Mouse (Mus musculus): Measurements from ENCODE around the gene Vipr1.
A peak's percentile ranks its signal among the peaks of the same experiment; 100 is the strongest.

Vipr1 gene

DNA sequence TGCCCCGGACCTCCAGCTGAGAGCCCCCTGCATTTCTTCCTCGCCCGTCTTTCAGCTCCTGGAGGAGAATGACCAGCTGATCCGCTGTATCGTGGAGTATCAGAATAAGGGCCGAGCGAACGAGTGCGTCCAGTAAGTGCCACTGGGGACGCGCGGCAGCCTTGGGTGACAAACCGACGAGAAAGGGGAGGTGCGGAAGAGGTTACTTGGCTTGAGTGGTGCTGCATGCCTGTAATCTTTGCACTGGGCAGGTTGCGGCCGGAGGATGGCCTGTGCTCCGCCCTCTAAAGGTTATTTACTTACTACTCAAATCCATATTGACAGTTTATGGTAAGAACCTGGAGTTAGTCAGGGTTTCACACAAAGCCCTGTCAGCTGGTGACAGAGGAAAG lies 68.1 kb downstream of the Vipr1 start:
- DNase-seq (ENCODE audit: low read depth in 2 of 2, low spot score in 2 of 2): peak in 1 of 2 experiments; percentile 14

DNA sequence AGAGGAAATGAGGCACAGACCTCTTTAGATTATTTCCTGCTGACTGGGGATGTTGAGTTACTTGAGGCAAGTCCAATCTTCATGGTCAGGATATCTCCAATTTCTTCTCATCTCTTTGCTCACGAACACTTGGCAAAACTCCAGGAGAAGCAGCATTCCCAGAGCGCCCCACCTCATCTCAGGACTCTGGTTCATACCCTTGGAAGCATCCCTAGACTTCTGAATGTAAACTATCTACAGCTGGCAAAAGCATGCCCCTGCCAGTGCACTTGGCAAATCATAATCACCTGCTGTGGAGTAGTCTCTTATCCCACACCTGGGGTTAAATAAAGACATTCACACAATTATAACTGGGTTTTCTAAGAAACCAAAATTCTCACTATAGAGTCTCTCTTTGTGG lies 74.5 kb downstream of the Vipr1 start:
- no peak for DNase-seq (ENCODE audit: low read depth in 2 of 2, low spot score in 2 of 2)

DNA sequence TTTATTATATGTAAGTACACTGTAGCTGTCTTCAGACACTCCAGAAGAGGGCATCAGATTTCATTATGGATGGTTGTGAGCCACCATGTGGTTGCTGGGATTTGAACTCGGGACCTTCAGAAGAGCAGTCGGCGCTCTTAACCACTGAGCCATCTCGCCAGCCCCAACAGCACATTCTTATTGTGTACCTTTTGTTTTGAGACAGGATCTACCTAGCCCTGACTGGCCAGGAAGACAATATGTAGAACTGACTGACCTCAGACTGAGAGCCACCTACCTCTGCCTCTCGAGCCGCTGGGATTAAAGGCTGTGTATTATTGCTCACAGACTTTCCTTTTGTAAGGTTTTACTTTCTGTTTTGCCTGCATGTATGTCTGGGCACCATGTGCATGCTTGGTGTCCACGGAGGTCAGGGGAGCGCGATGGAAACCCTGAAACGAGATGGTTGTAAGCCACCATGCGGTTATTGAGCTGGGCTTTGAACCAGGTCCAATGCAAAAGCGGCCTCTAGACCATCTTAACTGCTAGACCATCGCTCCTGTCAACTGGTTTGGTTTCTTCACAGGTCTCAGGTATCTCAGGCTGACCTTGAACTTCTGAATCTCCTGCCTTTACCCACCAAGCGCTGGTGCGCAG lies 75.7 kb downstream of the Vipr1 start:
- peak in 1 of 2 experiments; percentile 28 for DNase-seq (ENCODE audit: low read depth in 2 of 2, low spot score in 2 of 2)

DNA sequence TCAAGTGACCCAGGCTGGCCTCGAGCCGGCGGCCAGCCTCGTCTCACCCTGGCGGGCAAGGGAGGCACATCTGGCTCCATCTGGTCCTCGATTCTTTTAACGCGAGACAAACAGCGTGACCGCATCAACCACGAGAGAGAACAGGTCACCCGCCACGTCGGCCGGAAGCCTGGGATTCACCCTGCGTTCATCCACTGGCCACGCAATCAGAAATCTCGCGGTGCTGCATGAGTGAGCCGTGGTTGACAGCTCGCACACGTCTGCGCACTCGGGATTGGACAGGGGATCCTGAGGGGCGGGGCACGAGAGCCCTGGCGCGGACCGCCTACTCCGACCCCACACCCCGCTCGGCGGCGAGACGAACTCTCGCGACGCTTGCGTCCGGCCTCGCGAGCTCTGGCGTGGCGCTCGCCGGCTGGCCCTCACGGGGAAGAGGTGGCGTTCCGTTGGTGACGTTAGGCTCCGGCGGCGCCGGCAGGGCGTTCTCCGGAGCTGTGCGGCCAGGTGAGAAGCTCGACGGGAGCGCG lies 76.3 kb downstream of the Vipr1 start, which contains the start of gene Nktr:
TSS of gene Nktr (plus strand) at position 378 of the 527 bp plus-strand sequence.
- DNase-seq (ENCODE audit: low read depth in 2 of 2, low spot score in 2 of 2): peak; percentile 92 to 93

DNA sequence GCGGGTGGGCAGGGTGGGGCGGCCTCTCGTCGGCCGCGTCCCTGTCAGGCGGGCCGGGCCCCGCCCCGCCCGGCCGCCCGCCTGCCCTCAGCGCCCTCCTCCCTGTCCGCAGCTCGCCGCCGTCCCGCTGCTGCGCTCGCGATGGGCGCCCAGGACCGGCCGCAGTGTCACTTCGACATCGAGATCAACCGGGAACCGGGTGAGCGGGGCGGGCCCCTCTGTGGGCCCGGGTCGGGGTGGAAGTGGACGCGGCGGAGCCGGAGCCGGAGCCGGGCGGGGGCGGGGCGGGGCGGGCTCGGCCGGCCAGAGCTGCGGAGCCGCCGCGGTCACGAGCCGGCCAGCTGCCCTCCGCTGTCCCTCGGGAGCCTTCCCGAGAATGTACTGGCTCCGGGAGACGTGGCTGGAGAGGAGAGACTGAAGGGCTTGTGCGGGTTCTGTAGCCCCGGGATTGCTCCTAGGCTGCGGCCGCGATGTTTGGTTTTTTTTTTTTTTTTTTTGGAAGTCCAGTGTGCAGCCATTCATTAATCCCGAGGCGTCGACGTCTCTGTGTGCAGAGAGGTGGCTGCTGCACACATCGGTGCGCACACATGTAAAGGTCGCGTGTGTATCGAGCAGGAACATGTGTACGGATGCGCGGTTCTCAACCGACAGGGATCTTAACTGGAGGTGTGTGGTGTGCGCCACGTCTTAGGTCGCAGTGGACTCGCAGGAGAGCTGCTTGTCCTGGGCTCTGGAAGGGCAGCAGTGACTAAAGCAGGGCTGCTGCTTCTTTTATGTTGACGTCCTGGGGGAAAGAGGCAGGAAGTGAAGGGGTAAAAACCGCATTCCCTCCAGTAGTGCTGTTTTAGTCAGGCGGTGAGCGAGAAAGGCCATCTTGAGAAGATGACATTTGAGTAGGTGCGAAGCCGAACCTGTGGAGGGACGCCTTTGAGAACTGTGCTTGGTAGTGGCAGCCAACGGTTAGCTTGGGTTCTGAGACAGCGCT lies 77.1 kb downstream of the Vipr1 start:
- DNase-seq (ENCODE audit: low read depth in 2 of 2, low spot score in 2 of 2): peak; percentile 27 to 37
